Mouse (Mus musculus) layer of hippocampus, postnatal 36 days (tissue): ENCODE results near the gene Ctdspl. TPM values are rescaled to one million over a fixed set of nuclear protein-coding genes. Genes with fewer than 3 reads are reported as not detected.

ENCODE experiments used
- DNase-seq, 2 experiments: peaks; one replicate each; pipeline ENCODE4 v3.0.0; 2022
- total RNA-seq, 2 experiments: library from RNA; stranded (reverse); gene quantifications; 2 replicates each; pipeline ENCODE4 v1.2.3; 2021

Ctdspl gene
- total RNA-seq, 2 experiments from 2014 or later, result 24.1 to 28.5 TPM

GRCm38 (mm10) chr9:118990490-118990889 lies 64.2 kb downstream of the Ctdspl start:
- DNase-seq, result no peak

GRCm38 (mm10) chr9:118991750-118992585 lies 65.7 kb downstream of the Ctdspl start:
- no peak for DNase-seq

GRCm38 (mm10) chr9:118992586-118992955 lies 66.3 kb downstream of the Ctdspl start:
- no peak for DNase-seq

- DNase-seq, result no peak
Measured at GRCm38 (mm10) chr9:118994524-118995227, 68.4 kb downstream of the Ctdspl start.

- no peak for DNase-seq
Measured at GRCm38 (mm10) chr9:118995539-118995938, 69.3 kb downstream of the Ctdspl start.

- no peak for DNase-seq
Measured at GRCm38 (mm10) chr9:118997241-118997640, 71.0 kb downstream of the Ctdspl start.

- DNase-seq, result no peak
Measured at GRCm38 (mm10) chr9:119000196-119000595, 73.9 kb downstream of the Ctdspl start.

- no peak for DNase-seq
Measured at GRCm38 (mm10) chr9:119002267-119002666, 76.0 kb downstream of the Ctdspl start.

GRCm38 (mm10) chr9:119003990-119004702 lies 77.9 kb downstream of the Ctdspl start:
- DNase-seq, result no peak

GRCm38 (mm10) chr9:119004703-119005076 lies 78.4 kb downstream of the Ctdspl start:
- no peak for DNase-seq

- DNase-seq, result no peak
Measured at GRCm38 (mm10) chr9:119005303-119006029, 79.2 kb downstream of the Ctdspl start.

- no peak for DNase-seq
Measured at GRCm38 (mm10) chr9:119007266-119007665, 81.0 kb downstream of the Ctdspl start.

- DNase-seq, result no peak
Measured at GRCm38 (mm10) chr9:119008871-119009270, 82.6 kb downstream of the Ctdspl start.

GRCm38 (mm10) chr9:119010156-119010710 lies 84.0 kb downstream of the Ctdspl start:
- no peak for DNase-seq

GRCm38 (mm10) chr9:119016785-119017507 lies 90.7 kb downstream of the Ctdspl start:
- no peak for DNase-seq

- DNase-seq, result no peak
Measured at GRCm38 (mm10) chr9:119021731-119022130, 95.5 kb downstream of the Ctdspl start.

- no peak for DNase-seq
Measured at GRCm38 (mm10) chr9:119025263-119025662, 99.0 kb downstream of the Ctdspl start.

- DNase-seq, result no peak
Measured at GRCm38 (mm10) chr9:119025832-119026331, 99.6 kb downstream of the Ctdspl start.

GRCm38 (mm10) chr9:119027337-119027736 lies 101.1 kb downstream of the Ctdspl start:
- DNase-seq, result no peak

GRCm38 (mm10) chr9:119028226-119029195 lies 102.3 kb downstream of the Ctdspl start:
- DNase-seq, result no peak
